Mouse (Mus musculus): ENCODE data around the gene Gm5800.
"Not testable (repeated sequence)": the region's sequence is repeated elsewhere in the genome, so short reads cannot be mapped to it uniquely, and the experiment has no call there.

The Gm5800 gene

DNA sequence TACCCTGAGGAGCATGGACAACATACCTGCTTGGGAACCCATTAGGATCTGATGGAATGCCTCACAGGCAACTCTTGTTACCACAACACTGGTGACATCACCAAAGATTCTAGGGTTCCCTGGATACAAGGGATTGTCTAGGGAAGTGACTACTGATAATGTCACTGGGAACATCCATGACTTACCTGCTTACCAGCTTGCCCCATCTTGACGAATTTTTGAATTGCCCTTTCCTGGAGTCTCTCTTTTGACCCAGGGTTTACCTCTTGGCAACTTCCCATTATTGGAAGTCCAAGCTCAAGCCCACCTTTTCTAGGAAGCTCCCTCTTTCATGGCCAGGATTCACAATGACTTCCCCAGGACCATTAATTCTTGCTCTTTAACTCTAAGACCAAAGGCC lies at the start of gene Gm5800:
Gm5800 (minus strand) TSS at position 101 of the 400 bp plus-strand sequence.
- no peak for DNase-seq

DNA sequence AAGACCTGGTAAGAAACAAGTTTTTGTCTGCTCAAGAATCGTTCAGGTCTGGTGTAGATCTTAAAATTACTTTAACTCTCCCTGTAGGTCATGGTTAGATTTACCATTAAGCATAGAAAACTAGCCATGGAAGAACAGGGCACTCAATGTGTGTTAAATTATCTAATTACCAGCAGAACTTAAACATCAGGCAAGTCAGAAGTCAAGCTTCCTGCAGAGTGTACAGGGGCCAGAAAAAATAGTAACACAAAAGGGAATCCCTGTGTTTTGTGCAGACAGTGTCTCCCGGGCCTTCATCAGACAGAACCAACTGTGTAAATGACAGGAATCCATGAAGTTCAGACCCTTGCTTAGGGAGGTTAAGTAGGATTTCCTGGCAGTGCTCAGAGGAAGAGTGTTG lies 39.0 kb upstream of the Gm5800 start:
- no peak for DNase-seq

DNA sequence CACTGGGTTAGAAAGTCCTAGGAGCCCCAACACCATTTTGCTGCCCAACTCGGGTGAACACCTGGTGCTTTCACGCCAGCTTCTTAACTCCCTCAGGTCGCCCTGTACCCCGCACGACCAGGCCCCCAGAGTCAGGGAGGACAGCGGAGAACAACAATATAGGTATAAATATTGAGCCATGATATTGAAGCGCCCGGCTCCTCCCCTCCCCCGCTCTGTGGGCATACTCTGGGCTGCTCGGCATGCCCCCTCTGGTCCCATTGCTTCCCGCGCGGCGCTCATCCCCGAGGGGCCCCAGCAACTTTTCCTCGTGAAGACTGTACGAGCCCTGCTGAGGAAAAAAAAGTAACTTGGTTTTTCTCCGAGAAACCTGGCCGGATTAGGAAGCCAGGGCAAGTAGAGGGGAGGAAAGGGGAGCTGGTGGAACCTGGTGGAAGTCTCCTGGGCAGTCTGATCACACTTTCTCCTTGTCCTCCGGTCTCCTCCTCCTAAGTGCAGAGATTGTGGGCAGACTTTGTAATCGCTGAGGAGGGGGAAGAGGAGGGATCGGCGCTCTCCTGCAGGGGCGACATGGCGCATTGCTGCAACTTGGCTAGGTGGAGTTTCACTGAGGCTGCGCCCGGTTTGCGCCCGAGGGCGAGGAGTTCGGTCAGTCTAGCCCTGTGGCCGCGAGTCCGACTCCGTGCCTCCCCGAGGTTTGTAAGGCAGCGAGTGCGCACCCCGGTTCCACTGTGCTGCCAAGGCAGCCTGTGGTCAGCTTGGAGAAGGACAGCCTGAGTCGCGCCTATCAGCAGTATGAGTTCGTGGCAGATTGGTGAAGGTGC lies 23.6 kb upstream of the Gm5800 start:
- no peak for DNase-seq

DNA sequence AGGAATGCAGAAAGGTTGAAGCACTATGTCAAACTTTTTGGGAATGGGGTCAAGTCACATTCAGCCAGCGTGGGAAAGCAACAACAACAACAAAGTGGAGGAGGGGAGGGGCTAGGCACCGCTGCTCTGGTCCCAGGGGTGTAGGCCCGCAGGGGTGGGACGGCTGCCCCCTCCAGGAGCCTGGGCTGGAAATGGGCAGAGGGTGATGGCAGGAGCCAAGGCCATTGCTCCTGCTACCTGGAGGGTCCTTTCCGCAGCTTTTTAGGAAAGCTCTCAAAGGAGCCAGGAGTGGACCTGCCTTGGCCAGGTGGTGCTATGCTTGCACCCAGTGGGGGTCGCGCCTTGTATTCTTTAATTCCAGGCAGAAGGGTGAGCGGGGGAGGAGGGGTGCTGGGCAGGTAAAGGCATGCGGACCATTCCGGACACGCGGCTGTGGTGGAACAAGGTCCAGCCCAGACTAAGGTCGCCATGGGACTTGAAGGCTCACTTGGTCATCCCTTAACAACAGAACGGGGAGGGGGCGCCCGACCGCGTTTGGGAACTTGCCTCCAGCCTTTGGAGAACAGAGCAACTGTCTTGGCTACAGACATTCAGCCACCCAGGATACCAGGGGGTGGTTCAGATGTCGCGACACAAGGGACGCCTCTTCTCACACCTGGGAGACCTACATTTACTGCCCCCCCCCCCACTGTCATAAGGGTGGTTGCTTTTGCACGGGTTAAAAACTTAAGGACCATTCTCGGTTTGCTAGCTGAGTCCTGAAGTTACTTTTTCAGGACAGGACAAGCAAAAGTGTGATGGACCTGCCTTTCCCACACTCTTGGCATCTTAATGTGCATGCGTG lies 22.4 kb upstream of the Gm5800 start:
- DNase-seq = no peak

DNA sequence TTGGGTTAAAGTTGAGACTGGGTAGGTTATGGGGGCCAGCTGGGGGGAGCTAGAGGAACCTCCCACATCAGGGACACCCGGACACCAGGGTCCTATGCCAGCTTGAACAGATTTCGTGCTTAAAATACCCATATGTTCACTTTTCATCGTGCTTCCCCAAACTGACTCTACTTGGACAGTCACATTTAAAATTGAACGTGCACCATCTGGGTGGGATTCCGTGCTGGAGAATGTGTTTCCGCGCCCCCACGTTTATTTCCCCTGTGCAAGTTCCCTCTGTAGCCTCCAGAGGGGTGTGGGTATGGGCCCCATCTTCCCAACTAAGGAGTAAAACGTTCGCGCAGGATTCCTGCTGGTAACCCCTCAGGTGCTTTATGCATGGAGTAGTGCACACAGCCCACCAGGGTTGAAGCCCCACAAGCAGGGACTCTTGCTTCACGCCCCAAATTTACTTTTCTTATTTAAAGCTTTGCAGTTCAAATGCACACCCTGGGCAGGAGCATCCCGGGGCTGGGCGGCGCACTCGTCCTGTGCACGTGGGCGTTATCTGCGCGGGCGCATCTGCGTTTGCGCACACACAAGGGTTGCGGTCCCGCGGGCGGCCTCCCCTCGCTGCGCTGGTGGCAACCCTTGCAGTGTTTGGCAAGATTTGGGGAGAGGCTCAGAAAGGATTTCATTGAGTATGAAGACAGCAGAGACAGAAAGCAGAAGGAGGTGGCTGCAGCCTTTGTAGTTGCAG lies 21.6 kb upstream of the Gm5800 start:
- peak; percentile 36 for DNase-seq

DNA sequence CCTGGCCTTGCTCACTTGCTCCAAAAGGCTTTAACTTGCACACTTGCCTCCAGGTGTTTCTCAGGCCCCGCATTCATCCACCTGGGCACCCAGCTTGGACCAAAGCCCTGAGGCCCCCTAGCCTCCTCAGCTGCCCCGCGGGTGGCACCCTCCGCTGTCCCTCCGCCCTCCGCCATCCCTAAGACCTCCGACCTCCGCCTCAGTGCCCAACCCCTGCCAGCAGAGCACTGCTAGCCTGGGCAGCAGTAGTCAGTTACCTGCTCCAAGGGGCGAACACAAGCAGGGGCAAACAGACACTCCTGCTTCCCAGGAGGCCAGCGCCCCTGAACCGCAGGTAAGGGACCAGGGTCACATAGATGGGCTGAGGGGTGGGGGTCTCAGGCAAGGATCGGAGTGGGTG lies 21.0 kb upstream of the Gm5800 start:
- no peak for DNase-seq

DNA sequence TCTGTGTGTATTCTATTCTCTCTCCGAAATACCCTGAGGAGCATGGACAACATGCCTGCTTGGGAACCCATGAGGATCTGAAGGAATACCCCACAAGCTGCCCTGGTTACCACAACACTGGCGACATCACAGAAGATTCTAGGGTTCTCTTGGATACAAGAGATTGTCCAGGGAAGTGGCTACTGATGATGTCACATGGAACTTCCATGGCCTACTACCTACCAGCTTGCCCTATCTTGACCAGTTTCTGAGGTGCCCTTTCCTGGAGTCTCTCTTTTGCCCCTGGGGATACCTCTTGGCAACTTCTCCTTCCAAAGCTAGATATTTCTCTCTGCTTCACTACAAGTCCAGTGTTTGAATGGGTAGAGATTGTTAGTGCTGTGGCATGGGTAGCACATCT lies 21.6 kb downstream of the Gm5800 start, which contains the start of gene Gm17079:
Gm17079 (minus strand) TSS at position 101 of the 400 bp plus-strand sequence.
- not testable (repeated sequence) for DNase-seq

DNA sequence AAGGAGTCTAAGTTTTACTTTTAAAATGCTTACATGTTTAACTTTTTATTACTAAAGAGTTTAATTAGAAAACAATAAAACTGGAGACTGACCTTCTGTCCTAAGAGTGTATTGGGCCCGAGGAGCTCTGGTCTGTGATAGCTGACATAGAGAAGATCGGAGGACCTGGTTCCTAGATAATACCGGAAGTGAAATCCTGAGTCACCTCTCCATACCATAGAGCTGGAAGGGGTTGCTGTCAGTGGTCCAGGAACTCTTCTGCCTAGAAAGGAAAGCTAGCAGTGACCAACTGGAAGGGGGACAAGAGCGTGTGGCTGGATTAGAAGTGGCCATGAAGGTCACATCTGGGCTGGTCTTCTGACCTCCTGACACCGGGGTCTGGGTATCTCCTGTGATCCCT lies 39.7 kb downstream of the Gm5800 start:
- DNase-seq = no peak
